Mouse (Mus musculus) megakaryocyte, embryonic 14.5 days (primary cell): ENCODE measurements at regions not wholly inside any gene's neighbourhood (a gene's known extent, or its start where the extent isn't known, plus 50 kb on each side); places are given as distances from the start of the nearest gene placed in this dataset.

Source experiments
- FLI1 ChIP-seq: IDR thresholded peaks from 2 replicates; pipeline ENCODE4 v1.6.1; 2012; ENCODE audit warnings: low read length, inconsistent platforms, mixed read lengths
- GATA1 ChIP-seq: IDR thresholded peaks from 3 replicates; pipeline ENCODE4 v1.6.1; 2012; ENCODE audit warnings: mixed read lengths, low read length, inconsistent platforms, borderline replicate concordance

DNA sequence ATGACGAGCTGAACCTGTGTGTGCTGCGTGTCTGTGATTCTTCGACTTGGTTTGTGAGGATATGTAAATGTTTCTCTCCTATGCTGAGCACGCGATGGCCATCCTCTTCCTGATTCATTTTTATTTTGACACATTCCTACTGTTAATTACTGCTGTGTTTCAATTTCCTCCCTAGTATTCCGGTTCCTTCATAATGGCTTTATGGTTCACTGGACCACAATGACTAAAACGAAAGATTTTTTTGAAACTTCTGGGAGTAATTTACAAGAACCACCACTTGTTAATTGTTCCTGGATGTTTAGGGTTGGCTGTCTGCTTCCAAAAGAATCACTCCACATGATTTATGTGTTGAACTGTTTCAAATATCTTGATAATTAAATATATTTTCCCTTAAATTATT is 537.4 kb upstream of the Mgmt start:
- TF ChIP-seq FLI1 (no peak), GATA1 (no peak)
